Mouse (Mus musculus) limb, embryonic 15.5 days (tissue): ENCODE measurements around the gene Jakmip3. TPM values are rescaled to one million over a fixed set of nuclear protein-coding genes. Genes with fewer than 3 reads are reported as not detected.
A peak's percentile ranks its signal among the peaks of the same experiment; 100 is the strongest.

Experiments used
- ATAC-seq: fragments of 200-750 bp; cut with Nextera tagmentation; 2 replicates; pipeline ENCODE4 v1.8.0; 2017; ENCODE audit warnings: low read depth, moderate TSS enrichment; ENCODE audit not compliant: insufficient number of reproducible peaks, low FRiP score, low TSS enrichment
- H3K27ac ChIP-seq: fragments of 300-500 bp; sonication (generic); 2 replicates; pipeline ENCODE4 v1.5.1; 2015; ENCODE audit warnings: moderate library complexity, mild to moderate bottlenecking, inconsistent platforms
- H3K27me3 ChIP-seq: fragments of 300-500 bp; sonication (generic); 2 replicates; pipeline ENCODE4 v1.6.1; 2015; ENCODE audit warnings: inconsistent platforms
- H3K36me3 ChIP-seq: fragments of 300-500 bp; sonication (generic); 2 replicates; pipeline ENCODE4 v1.6.1; 2015; ENCODE audit warnings: inconsistent platforms
- H3K4me1 ChIP-seq: fragments of 300-500 bp; sonication (generic); 2 replicates; pipeline ENCODE4 v1.6.1; 2015; ENCODE audit warnings: inconsistent platforms
- H3K4me2 ChIP-seq: fragments of 300-500 bp; sonication (generic); 2 replicates; pipeline ENCODE4 v1.6.1; 2015; ENCODE audit warnings: mild to moderate bottlenecking, inconsistent platforms
- H3K4me3 ChIP-seq: fragments of 300-500 bp; sonication (generic); 2 replicates; pipeline ENCODE4 v1.5.1; 2015; ENCODE audit warnings: mild to moderate bottlenecking, inconsistent platforms
- H3K9ac ChIP-seq: fragments of 300-500 bp; sonication (generic); 2 replicates; pipeline ENCODE4 v1.6.1; 2015; ENCODE audit warnings: inconsistent platforms
- H3K9me3 ChIP-seq: fragments of 300-500 bp; sonication (generic); 2 replicates; pipeline ENCODE4 v1.6.1; 2016; ENCODE audit warnings: inconsistent platforms
- WGBS: fragments of 180-500 bp; shearing (Covaris S2); methylation state at CpG from one replicate; pipeline ENCODE4 v1.1.7; 2015; 5-methylcytosine and 5-hydroxymethylcytosine counted together
- polyA plus RNA-seq: library from polyadenylated mRNA; unstranded; fragments of >200 nt; fragmentation: Nextera tagmentation; extraction: Ambion mirVana; gene quantifications from 2 replicates; pipeline ENCODE4 v1.2.1, GENCODE M21; 2015

The Jakmip3 gene
- polyA plus RNA-seq, 1 experiment from 2014 or later: 0.49 TPM

- Histone ChIP-seq H3K27me3 (peaks cover 61% of the 10 kb centered on the region), H3K4me1 (peaks cover 41% of the 10 kb centered on the region), H3K9ac (no peak overlapping the region), H3K4me2 (no peak overlapping the region), H3K36me3 (no peaks in the 10 kb centered on the region), H3K27ac (peak overlapping the region; percentile 19; the same call in 1 of the 2 replicates), H3K9me3 (no peaks in the 10 kb centered on the region), H3K4me3 (no peak overlapping the region)
- WGBS: 69% methylated on average over 2 of the region's 2 CpGs
- no peak for ATAC-seq
These were observed 71.1 kb downstream of the Jakmip3 start for GRCm38 (mm10) chr7:139011586-139011985.

- ATAC-seq: peak; percentile 62; the same call in 1 of the 2 replicates
- H3K4me1 ChIP-seq: peaks cover 52% of the 10 kb centered on the region
- H3K9ac ChIP-seq: no peak overlapping the region
- peaks cover 58% of the 10 kb centered on the region for H3K27me3 ChIP-seq
- no peak overlapping the region for H3K4me3 ChIP-seq
- no peaks in the 10 kb centered on the region for H3K36me3 ChIP-seq
- H3K9me3 ChIP-seq: no peaks in the 10 kb centered on the region
- peak overlapping the region; percentile 50 for H3K27ac ChIP-seq
- no peak overlapping the region; the same call in 1 of the 2 replicates for H3K4me2 ChIP-seq
- 19% methylated on average over 6 of the region's 6 CpGs for WGBS
These were observed 72.3 kb downstream of the Jakmip3 start for GRCm38 (mm10) chr7:139012767-139013369.

DNA sequence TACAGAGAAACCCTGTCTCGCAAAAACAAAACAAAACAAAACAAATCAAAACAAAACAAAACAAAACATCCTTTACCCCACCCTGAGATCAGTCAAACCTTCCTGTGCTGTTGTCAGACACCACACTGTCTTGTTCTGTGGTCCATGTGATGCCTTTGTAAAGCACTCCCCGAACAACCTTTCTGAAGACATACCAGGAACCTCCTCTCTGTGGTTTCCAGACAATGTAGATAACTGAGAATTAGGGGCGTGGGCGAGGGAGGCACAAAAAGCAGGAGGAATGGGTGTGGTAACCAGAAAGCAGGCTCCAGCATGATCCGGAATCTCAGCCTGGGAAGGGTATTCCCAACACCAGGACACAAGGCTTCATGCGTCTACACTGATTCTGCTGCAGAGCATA, 74.6 kb downstream of the Jakmip3 start:
- Histone ChIP-seq H3K4me2 (no peak overlapping the region), H3K4me1 (peaks cover 55% of the 10 kb centered on the region), H3K4me3 (no peak overlapping the region), H3K27me3 (peaks cover 54% of the 10 kb centered on the region), H3K27ac (no peak overlapping the region), H3K9ac (no peak overlapping the region), H3K36me3 (no peaks in the 10 kb centered on the region), H3K9me3 (no peaks in the 10 kb centered on the region)
- no peak for ATAC-seq
- 74% methylated on average over 6 of the region's 6 CpGs for WGBS

GRCm38 (mm10) chr7:139016288-139016687, 75.8 kb downstream of the Jakmip3 start:
- peaks cover 56% of the 10 kb centered on the region for H3K27me3 ChIP-seq

GRCm38 (mm10) chr7:139017249-139017903, 76.8 kb downstream of the Jakmip3 start:
- H3K4me2 ChIP-seq: no peak overlapping the region
- no peak for ATAC-seq
- H3K36me3 ChIP-seq: no peaks in the 10 kb centered on the region
- H3K9me3 ChIP-seq: no peaks in the 10 kb centered on the region
- peaks cover 46% of the 10 kb centered on the region for H3K4me1 ChIP-seq
- H3K4me3 ChIP-seq: no peak overlapping the region
- H3K27me3 ChIP-seq: peaks cover 62% of the 10 kb centered on the region
- WGBS: 67% methylated on average over 15 of the region's 15 CpGs
- no peak overlapping the region for H3K9ac ChIP-seq
- no peak overlapping the region for H3K27ac ChIP-seq

More at GRCm38 (mm10) chr7:139016288-139016687, 75.8 kb downstream of the Jakmip3 start:
- Histone ChIP-seq H3K4me1 (peaks cover 56% of the 10 kb centered on the region), H3K4me3 (no peak overlapping the region), H3K36me3 (no peaks in the 10 kb centered on the region), H3K4me2 (no peak overlapping the region), H3K9ac (no peak overlapping the region), H3K27ac (no peak overlapping the region), H3K9me3 (no peaks in the 10 kb centered on the region)
- WGBS: 25% methylated on average over 11 of the region's 11 CpGs
- ATAC-seq: no peak

DNA sequence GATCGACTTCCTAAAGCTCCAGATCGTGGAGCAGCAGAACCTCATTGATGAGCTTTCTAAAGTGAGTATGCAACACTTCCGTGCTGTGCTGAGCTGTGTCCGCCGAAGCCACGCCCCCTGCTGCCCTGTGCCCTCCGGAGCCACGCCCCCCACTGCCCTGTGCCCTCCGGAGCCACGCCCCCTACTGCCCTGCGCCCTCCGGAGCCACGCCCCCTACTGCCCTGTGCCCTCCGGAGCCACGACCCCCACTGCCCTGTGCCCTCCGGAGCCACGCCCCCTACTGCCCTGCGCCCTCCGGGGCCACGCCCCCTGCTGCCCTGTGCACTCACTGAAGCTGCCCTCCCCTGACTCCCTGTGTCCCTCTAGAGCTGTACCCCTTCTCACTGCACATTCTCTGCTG, 80.4 kb downstream of the Jakmip3 start:
- no peak overlapping the region for H3K4me2 ChIP-seq
- peaks cover 57% of the 10 kb centered on the region for H3K27me3 ChIP-seq
- H3K27ac ChIP-seq: no peak overlapping the region
- ATAC-seq: no peak
- H3K36me3 ChIP-seq: no peaks in the 10 kb centered on the region
- WGBS: 16% methylated on average over 20 of the region's 20 CpGs
- peaks cover 23% of the 10 kb centered on the region for H3K4me1 ChIP-seq
- H3K9me3 ChIP-seq: no peaks in the 10 kb centered on the region
- H3K9ac ChIP-seq: no peak overlapping the region
- no peak overlapping the region for H3K4me3 ChIP-seq

DNA sequence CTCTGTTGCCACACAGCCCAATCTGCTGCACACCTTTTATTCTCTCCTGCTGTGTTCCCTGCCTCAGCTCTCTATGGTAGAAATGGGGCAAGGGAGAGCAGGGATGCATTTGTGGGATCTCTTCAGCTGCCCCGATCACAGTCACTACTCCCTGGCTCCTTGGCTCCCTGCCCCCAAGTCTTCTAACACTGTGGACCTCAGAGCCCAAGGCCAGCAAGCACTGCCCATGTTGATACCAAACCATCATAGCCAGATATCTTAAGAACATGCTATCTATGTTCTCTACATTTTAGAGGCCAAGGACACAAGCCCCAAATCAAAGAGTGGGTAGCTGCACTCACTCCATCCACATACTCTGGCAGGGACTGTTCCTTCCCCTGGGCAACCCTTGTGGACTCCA, 80.8 kb downstream of the Jakmip3 start:
- Histone ChIP-seq H3K4me1 (peaks cover 19% of the 10 kb centered on the region), H3K27ac (no peak overlapping the region), H3K27me3 (peaks cover 53% of the 10 kb centered on the region), H3K9ac (no peak overlapping the region), H3K4me3 (no peak overlapping the region), H3K4me2 (no peak overlapping the region), H3K36me3 (no peaks in the 10 kb centered on the region), H3K9me3 (no peaks in the 10 kb centered on the region)
- no peak for ATAC-seq
- WGBS: 55% methylated on average over 1 of the region's 1 CpGs

- peaks cover 8% of the 10 kb centered on the region; the same call in 1 of the 2 replicates for H3K27me3 ChIP-seq
- no peaks in the 10 kb centered on the region for H3K36me3 ChIP-seq
- no peak overlapping the region for H3K27ac ChIP-seq
- H3K4me2 ChIP-seq: no peak overlapping the region
- no peaks in the 10 kb centered on the region for H3K4me1 ChIP-seq
- H3K9ac ChIP-seq: no peak overlapping the region
- WGBS: 65% methylated on average over 5 of the region's 5 CpGs
- H3K4me3 ChIP-seq: no peak overlapping the region
- ATAC-seq: no peak
- no peaks in the 10 kb centered on the region for H3K9me3 ChIP-seq
These were observed 86.6 kb downstream of the Jakmip3 start for GRCm38 (mm10) chr7:139027136-139027535.

DNA sequence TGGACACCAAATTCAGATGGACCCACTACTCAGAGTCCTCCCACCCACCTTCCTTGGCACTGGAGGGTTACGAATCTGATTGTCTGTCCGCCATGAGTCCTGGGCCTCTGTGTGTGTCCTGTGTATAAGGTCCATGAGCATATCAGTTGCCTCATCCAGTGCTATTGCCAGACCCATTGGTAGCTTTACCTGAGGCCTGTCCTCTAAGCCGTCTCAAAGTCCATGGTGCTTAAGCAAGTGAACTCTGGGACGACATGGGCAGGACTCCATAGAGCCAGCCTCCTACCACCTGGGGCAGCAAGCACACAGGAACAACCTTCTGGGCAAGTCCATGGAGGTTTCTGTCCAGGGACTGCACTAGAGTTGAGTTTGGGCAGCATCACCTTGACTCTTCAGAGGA, 90.7 kb downstream of the Jakmip3 start:
- no peak for ATAC-seq
- Histone ChIP-seq H3K27ac (no peak overlapping the region), H3K4me1 (no peaks in the 10 kb centered on the region), H3K4me2 (no peak overlapping the region), H3K4me3 (no peak overlapping the region), H3K27me3 (no peaks in the 10 kb centered on the region), H3K36me3 (no peaks in the 10 kb centered on the region), H3K9me3 (no peaks in the 10 kb centered on the region), H3K9ac (no peak overlapping the region)
- 93% methylated on average over 4 of the region's 4 CpGs for WGBS

DNA sequence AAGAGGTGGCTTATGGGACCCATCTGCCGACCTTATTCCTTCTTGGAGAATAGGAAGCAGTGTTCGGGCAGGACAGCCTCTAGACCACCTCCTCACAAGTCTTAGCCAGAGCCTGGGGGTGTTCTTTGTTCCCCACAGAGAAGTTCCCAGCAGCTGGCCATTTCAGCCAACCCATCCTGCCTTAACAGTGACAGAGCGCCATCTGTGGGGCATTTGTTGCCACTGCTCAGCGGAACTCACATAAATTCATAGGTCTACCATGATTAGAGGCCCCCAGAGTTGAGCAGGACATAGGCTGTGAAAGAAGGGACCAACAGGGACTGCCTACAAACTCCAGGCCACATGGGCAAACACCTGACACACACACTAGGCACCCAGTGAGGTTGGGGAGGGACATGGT, 122.9 kb downstream of the Jakmip3 start:
- no peak overlapping the region for H3K4me3 ChIP-seq
- H3K9me3 ChIP-seq: no peaks in the 10 kb centered on the region
- H3K27ac ChIP-seq: no peak overlapping the region
- ATAC-seq: no peak
- no peaks in the 10 kb centered on the region for H3K36me3 ChIP-seq
- H3K9ac ChIP-seq: no peak overlapping the region
- 60% methylated on average over 4 of the region's 4 CpGs for WGBS
- no peak overlapping the region for H3K4me2 ChIP-seq
- H3K4me1 ChIP-seq: no peaks in the 10 kb centered on the region
- H3K27me3 ChIP-seq: peaks cover 10% of the 10 kb centered on the region

DNA sequence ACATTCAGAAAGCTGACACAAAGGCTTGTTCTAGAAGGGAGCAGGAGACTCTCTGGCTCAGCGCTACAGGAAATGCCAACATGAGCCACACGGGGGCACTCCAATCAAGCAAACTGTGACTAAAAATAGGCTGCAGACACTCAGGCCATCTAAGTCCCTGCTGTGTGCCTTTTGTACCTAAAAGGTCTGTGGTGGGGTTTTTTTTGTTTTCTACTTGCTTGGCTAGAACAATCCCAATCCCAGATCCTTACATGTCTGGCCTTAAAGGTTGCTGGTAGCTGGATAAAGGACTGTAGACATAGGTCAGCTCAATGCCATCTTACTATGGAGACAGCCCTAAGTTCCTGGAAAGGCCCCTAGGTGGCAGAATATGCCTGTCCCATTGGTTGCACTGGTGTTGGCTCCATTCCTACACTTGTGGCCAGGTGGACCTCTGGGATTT, 127.7 kb downstream of the Jakmip3 start:
- H3K4me2 ChIP-seq: no peak overlapping the region
- H3K9ac ChIP-seq: no peak overlapping the region
- no peaks in the 10 kb centered on the region for H3K4me1 ChIP-seq
- H3K27ac ChIP-seq: no peak overlapping the region
- WGBS: 0% methylated on average over 2 of the region's 2 CpGs
- H3K9me3 ChIP-seq: no peaks in the 10 kb centered on the region
- H3K36me3 ChIP-seq: no peaks in the 10 kb centered on the region
- no peak for ATAC-seq
- no peak overlapping the region for H3K4me3 ChIP-seq
- H3K27me3 ChIP-seq: peaks cover 10% of the 10 kb centered on the region

DNA sequence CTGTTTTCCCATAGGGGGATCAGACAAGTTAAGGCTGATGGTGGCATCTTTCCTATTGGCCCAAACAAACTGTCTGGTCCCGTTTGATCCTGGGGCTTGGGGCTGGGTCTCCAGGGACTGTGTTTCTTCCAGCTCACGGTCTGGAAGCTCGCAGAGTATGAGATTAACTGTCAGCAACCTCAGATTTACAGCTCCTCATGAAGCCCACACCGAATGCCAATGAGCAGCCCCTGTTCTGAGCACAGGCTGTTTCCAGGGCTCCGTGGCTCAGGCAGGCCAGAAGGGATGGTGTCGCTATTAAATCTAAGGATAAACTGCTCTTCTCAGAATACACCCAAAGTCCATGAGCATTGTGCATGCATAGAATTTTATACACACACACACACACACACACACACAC, 133.7 kb downstream of the Jakmip3 start:
- H3K27me3 ChIP-seq: no peaks in the 10 kb centered on the region
- H3K27ac ChIP-seq: no peak overlapping the region
- no peak overlapping the region for H3K4me3 ChIP-seq
- H3K9ac ChIP-seq: no peak overlapping the region
- H3K4me2 ChIP-seq: no peak overlapping the region
- ATAC-seq: no peak
- H3K36me3 ChIP-seq: no peaks in the 10 kb centered on the region
- 18% methylated on average over 6 of the region's 6 CpGs for WGBS
- no peaks in the 10 kb centered on the region for H3K9me3 ChIP-seq
- peaks cover 22% of the 10 kb centered on the region for H3K4me1 ChIP-seq
